Mouse (Mus musculus) olfactory bulb, adult 2 months (tissue): ENCODE measurements around the gene Serpina3j. TPM values are rescaled to one million over a fixed set of nuclear protein-coding genes. Genes with fewer than 3 reads are reported as not detected.
"Not testable (repeated sequence)": the region's sequence is repeated elsewhere in the genome, so short reads cannot be mapped to it uniquely, and the experiment has no call there.

ENCODE experiments used
- H3K27ac ChIP-seq: fragments of 200-500 bp; 2 replicates; pipeline ENCODE4 v1.5.1; 2012; ENCODE audit warnings: low read depth, low read length; ENCODE audit not compliant: insufficient read depth
- H3K4me1 ChIP-seq: fragments of 200-500 bp; 2 replicates; pipeline ENCODE4 v1.6.1; 2012; ENCODE audit warnings: low read length; ENCODE audit not compliant: control insufficient read depth, insufficient read depth
- H3K4me3 ChIP-seq: fragments of 200-500 bp; 2 replicates; pipeline ENCODE4 v1.5.1; 2012; ENCODE audit warnings: mild to moderate bottlenecking, low read depth, low read length, moderate library complexity; ENCODE audit not compliant: insufficient read depth
- CTCF ChIP-seq: fragments of 200-500 bp; IDR thresholded peaks from 2 replicates; pipeline ENCODE4 v1.5.1; 2012; ENCODE audit warnings: low read depth, mild to moderate bottlenecking, low read length, moderate library complexity; ENCODE audit not compliant: insufficient read depth
- POLR2A ChIP-seq: fragments of 200-500 bp; IDR thresholded peaks from 2 replicates; pipeline ENCODE4 v1.6.1; 2012; ENCODE audit warnings: mild to moderate bottlenecking, low read depth, low read length, moderate library complexity; ENCODE audit not compliant: insufficient read depth
- WGBS: fragments of 180-500 bp; shearing (Covaris S2); methylation state at CpG from one replicate; pipeline ENCODE4 v1.1.7; 2018; 5-methylcytosine and 5-hydroxymethylcytosine counted together
- polyA plus RNA-seq: library from polyadenylated mRNA; stranded (reverse); fragments of >200 nt; gene quantifications from 2 replicates; pipeline ENCODE4 v1.2.4, GENCODE M21; 2012; ENCODE audit warnings: low replicate concordance; ENCODE audit not compliant: missing spikeins, insufficient read depth, insufficient read length

Serpina3j gene
- polyA plus RNA-seq, 1 experiment: not detected

GRCm38 (mm10) chr12:104305991-104306390 lies 8.4 kb upstream of the Serpina3j start:
- WGBS: 76% methylated on average over 4 of the region's 4 CpGs
- TF ChIP-seq CTCF (no peak), POLR2A (no peak)

GRCm38 (mm10) chr12:104322454-104322853 lies 8.1 kb downstream of the Serpina3j start:
- H3K4me1 ChIP-seq: no peaks in the 10 kb centered on the region
- H3K27ac ChIP-seq: no peak overlapping the region
- 71% methylated on average over 1 of the region's 1 CpGs for WGBS
- no peak for TF ChIP-seq CTCF
- no peak for TF ChIP-seq POLR2A
- no peak overlapping the region for H3K4me3 ChIP-seq

More at GRCm38 (mm10) chr12:104305991-104306390, 8.4 kb upstream of the Serpina3j start:
- Histone ChIP-seq H3K4me3 (no peak overlapping the region), H3K4me1 (no peaks in the 10 kb centered on the region), H3K27ac (no peak overlapping the region)

GRCm38 (mm10) chr12:104331701-104332100 lies 17.3 kb downstream of the Serpina3j start:
- Histone ChIP-seq H3K4me1 (no peaks in the 10 kb centered on the region), H3K4me3 (no peak overlapping the region), H3K27ac (no peak overlapping the region)
- 28% methylated on average over 1 of the region's 1 CpGs for WGBS
- TF ChIP-seq CTCF (no peak), POLR2A (no peak)

GRCm38 (mm10) chr12:104336873-104337272 lies 22.5 kb downstream of the Serpina3j start:
- not testable (repeated sequence) for H3K27ac ChIP-seq, H3K4me3 ChIP-seq, H3K4me1 ChIP-seq

- H3K4me3 ChIP-seq, H3K27ac ChIP-seq, H3K4me1 ChIP-seq: not testable (repeated sequence)
- WGBS: 82% methylated on average over 3 of the region's 3 CpGs
These were observed 23.9 kb downstream of the Serpina3j start, which contains the start of the genes Serpina3k and Serpina3m for GRCm38 (mm10) chr12:104338226-104338625. Gene Serpina3k, plus strand, starts transcription at chr12:104338486. Gene Serpina3m, plus strand, starts transcription at chr12:104338486.

- 89% methylated on average over 3 of the region's 3 CpGs for WGBS
- Histone ChIP-seq H3K4me3 (no peak overlapping the region), H3K27ac (no peak overlapping the region), H3K4me1 (no peaks in the 10 kb centered on the region)
- no peak for TF ChIP-seq CTCF
- TF ChIP-seq POLR2A: no peak
These were observed 24.4 kb downstream of the Serpina3j start for GRCm38 (mm10) chr12:104338705-104339104.

GRCm38 (mm10) chr12:104342489-104342888 lies 28.1 kb downstream of the Serpina3j start:
- H3K4me1 ChIP-seq, H3K27ac ChIP-seq, H3K4me3 ChIP-seq: not testable (repeated sequence)

- 91% methylated on average over 2 of the region's 2 CpGs for WGBS
- no peak overlapping the region for H3K4me3 ChIP-seq
- no peak overlapping the region for H3K27ac ChIP-seq
- TF ChIP-seq POLR2A: no peak
- no peak for TF ChIP-seq CTCF
- no peaks in the 10 kb centered on the region for H3K4me1 ChIP-seq
These were observed 30.8 kb downstream of the Serpina3j start for GRCm38 (mm10) chr12:104345181-104345580.

GRCm38 (mm10) chr12:104345707-104346106 lies 31.4 kb downstream of the Serpina3j start:
- no peak overlapping the region for H3K27ac ChIP-seq
- TF ChIP-seq POLR2A: no peak
- TF ChIP-seq CTCF: no peak
- H3K4me3 ChIP-seq: no peak overlapping the region
- no peaks in the 10 kb centered on the region for H3K4me1 ChIP-seq

- TF ChIP-seq POLR2A (no peak), CTCF (no peak)
- Histone ChIP-seq H3K27ac (no peak overlapping the region), H3K4me1 (no peaks in the 10 kb centered on the region), H3K4me3 (no peak overlapping the region)
- WGBS: 86% methylated on average over 2 of the region's 2 CpGs
These were observed 32.7 kb downstream of the Serpina3j start for GRCm38 (mm10) chr12:104347091-104347490.

GRCm38 (mm10) chr12:104351812-104352211 lies 37.5 kb downstream of the Serpina3j start:
- H3K27ac ChIP-seq, H3K4me3 ChIP-seq, H3K4me1 ChIP-seq: not testable (repeated sequence)
- WGBS: 37% methylated on average over 3 of the region's 3 CpGs
